Mouse (Mus musculus): ENCODE measurements around the gene Socs5.

DNA sequence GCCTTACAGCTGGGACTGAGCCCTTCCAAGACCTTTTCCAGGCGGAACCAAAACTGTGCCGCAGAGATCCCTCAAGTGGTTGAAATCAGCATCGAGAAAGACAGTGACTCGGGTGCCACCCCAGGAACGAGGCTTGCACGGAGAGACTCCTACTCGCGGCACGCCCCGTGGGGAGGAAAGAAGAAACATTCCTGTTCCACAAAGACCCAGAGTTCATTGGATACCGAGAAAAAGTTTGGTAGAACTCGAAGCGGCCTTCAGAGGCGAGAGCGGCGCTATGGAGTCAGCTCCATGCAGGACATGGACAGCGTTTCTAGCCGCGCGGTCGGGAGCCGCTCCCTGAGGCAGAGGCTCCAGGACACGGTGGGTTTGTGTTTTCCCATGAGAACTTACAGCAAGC is 26.3 kb downstream of the Socs5 start:
- TF ChIP-seq CTCF (IDR thresholded peaks at IDR 0.05; ENCODE audit: low read depth, low read length) (no peak), POLR2A (IDR thresholded peaks at IDR 0.05; ENCODE audit: extremely low read depth, insufficient read depth, low read length) (no peak)
